Mouse (Mus musculus) hindbrain, embryonic 11.5 days (tissue): ENCODE results near the gene Bves. TPM values are rescaled to one million over a fixed set of nuclear protein-coding genes. Genes with fewer than 3 reads are reported as not detected.

Source experiments
- ATAC-seq: fragments of 200-750 bp; cut with Nextera tagmentation; 2 replicates; pipeline ENCODE4 v1.8.0; 2017; ENCODE audit warnings: mild to moderate bottlenecking, moderate TSS enrichment, moderate library complexity; ENCODE audit not compliant: low FRiP score
- DNase-seq: peaks from one replicate; pipeline ENCODE4 v3.0.0-alpha.2; 2015; ENCODE audit warnings: low spot score
- H3K27ac ChIP-seq: fragments of 300-500 bp; sonication (generic); 2 replicates; pipeline ENCODE4 v1.5.1; 2014; ENCODE audit warnings: mild to moderate bottlenecking, low read depth, low read length
- H3K27me3 ChIP-seq: fragments of 300-500 bp; sonication (generic); 2 replicates; pipeline ENCODE4 v1.6.1; 2014; ENCODE audit warnings: mild to moderate bottlenecking, low read length, moderate library complexity, mixed read lengths; ENCODE audit not compliant: control insufficient read depth, insufficient read depth
- H3K36me3 ChIP-seq: fragments of 300-500 bp; sonication (generic); 2 replicates; pipeline ENCODE4 v1.6.1; 2014; ENCODE audit warnings: mild to moderate bottlenecking, low read length, moderate library complexity, mixed read lengths; ENCODE audit not compliant: control insufficient read depth, insufficient read depth
- H3K4me1 ChIP-seq: fragments of 300-500 bp; sonication (generic); replicated peaks from 2 replicates; pipeline ENCODE4 v1.6.1; 2014; ENCODE audit warnings: low read length, mixed read lengths; ENCODE audit not compliant: control insufficient read depth, insufficient read depth
- H3K4me2 ChIP-seq: fragments of 300-500 bp; sonication (generic); replicated peaks from 2 replicates; pipeline ENCODE4 v1.6.1; 2014; ENCODE audit warnings: mild to moderate bottlenecking, low read depth, low read length
- H3K4me3 ChIP-seq: fragments of 300-500 bp; sonication (generic); 2 replicates; pipeline ENCODE4 v1.5.1; 2014; ENCODE audit warnings: low read depth, low read length
- H3K9ac ChIP-seq: fragments of 300-500 bp; sonication (generic); 2 replicates; pipeline ENCODE4 v1.6.1; 2014; ENCODE audit warnings: low read depth, low read length
- H3K9me3 ChIP-seq: fragments of 300-500 bp; sonication (generic); 2 replicates; pipeline ENCODE4 v1.6.1; 2016; ENCODE audit warnings: low read length; ENCODE audit not compliant: control insufficient read depth
- WGBS: fragments of 180-500 bp; shearing (Covaris S2); extraction: QIAGEN DNeasy Blood & Tissue Kit; methylation state at CpG from one replicate; pipeline ENCODE4 v1.1.7; 2014; 5-methylcytosine and 5-hydroxymethylcytosine counted together
- polyA plus RNA-seq: library from polyadenylated mRNA; unstranded; fragments of >200 nt; fragmentation: Nextera tagmentation; extraction: Ambion mirVana; gene quantifications from 2 replicates; pipeline ENCODE4 v1.2.1, GENCODE M21; 2014

Gene Bves
- polyA plus RNA-seq, 1 experiment from 2014 or later, result 1.9 TPM

DNA sequence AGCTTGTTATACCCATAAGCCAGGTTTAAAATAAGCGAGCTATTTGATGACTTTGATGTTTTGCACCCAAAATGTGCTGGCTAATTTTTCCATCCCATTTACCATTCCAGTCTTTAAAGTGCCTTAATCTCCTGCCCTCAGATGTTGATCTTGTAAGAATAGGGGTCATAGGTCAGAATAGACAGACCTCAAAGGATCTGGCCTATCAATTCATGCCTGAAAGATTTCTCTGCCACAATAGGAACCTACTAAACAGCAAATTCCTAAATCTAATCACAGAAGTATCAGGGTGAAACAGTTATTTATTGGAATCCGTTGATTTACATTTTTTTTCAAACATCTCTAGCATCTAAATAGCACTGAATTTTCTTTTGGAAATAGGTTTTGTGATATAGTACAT, 76.2 kb downstream of the Bves start:
- DNase-seq, result peak; percentile 31

DNA sequence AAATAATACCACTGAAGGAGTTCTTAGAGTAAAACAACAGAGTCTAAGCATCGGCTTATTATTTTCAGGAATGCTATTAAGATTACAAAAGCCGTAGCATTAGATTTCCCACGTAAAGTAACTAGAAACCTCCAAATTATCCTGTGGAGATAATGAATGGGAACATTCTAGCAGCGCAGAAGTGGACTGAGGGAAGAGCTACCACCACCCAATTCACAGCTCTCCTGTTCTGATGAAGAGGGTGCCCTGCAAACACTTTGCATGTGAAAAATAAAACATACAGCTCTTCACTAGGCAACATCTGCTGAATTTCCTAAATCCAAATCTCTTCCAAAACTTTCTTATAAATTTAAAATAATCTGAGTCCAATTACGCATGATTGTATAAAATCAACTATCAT, 76.6 kb downstream of the Bves start:
- DNase-seq (no peak), ATAC-seq (no peak)
- Histone ChIP-seq H3K9ac (no peak overlapping the region), H3K27ac (peak overlapping the region; percentile 20; the same call in 1 of the 2 replicates), H3K9me3 (no peaks in the 10 kb centered on the region), H3K36me3 (no peaks in the 10 kb centered on the region), H3K27me3 (no peaks in the 10 kb centered on the region), H3K4me3 (no peak overlapping the region), H3K4me1 (no peaks in the 10 kb centered on the region), H3K4me2 (no peak overlapping the region)
- WGBS, result 37% methylated on average over 5 of the region's 5 CpGs

More for the DNA sequence above, 76.2 kb downstream of the Bves start:
- H3K9ac ChIP-seq, result no peak overlapping the region
- no peaks in the 10 kb centered on the region for H3K4me1 ChIP-seq
- WGBS, result 10% methylated on average over 2 of the region's 2 CpGs
- no peak overlapping the region for H3K4me2 ChIP-seq
- H3K9me3 ChIP-seq, result no peaks in the 10 kb centered on the region
- H3K27ac ChIP-seq, result peak overlapping the region; percentile 20; the same call in 1 of the 2 replicates
- ATAC-seq, result peak; percentile 39; the same call in 1 of the 2 replicates
- H3K4me3 ChIP-seq, result no peak overlapping the region
- no peaks in the 10 kb centered on the region for H3K36me3 ChIP-seq
- no peaks in the 10 kb centered on the region for H3K27me3 ChIP-seq

Other genes starting within 250 kb of the Bves start
- 0.32 and 0.33 TPM in 2 replicates for gene Popdc3, start 157.7 kb upstream of the Bves start, polyA plus RNA-seq
- 14.8 and 17.1 TPM in 2 replicates for gene Lin28b, start 150.6 kb downstream of the Bves start, polyA plus RNA-seq
- 22.9 and 27.4 TPM in 2 replicates for gene Hace1, start 242.1 kb downstream of the Bves start, polyA plus RNA-seq